Mouse (Mus musculus) small intestine, adult 10 weeks (tissue): ENCODE results near the gene Prss2. TPM values are rescaled to one million over a fixed set of nuclear protein-coding genes. Genes with fewer than 3 reads are reported as not detected.

Experiments
- polyA plus RNA-seq: library from polyadenylated mRNA; stranded (reverse); fragments of 350-450 nt; fragmentation: Illumina TruSeq; extraction: RNeasy Lipid Tissue Mini Kit (QIAGEN cat#74804); gene quantifications from one replicate; pipeline ENCODE4 v1.2.3, GENCODE M21; 2014; ENCODE audit warnings: low replicate concordance

Prss2 gene
- polyA plus RNA-seq = 121 TPM

GRCm38 (mm10) chr6:41521487-41521886, at the start of gene Prss2:
Prss2 (plus strand) TSS chr6:41521787.

Other genes with a start within 250 kb of the Prss2 start
- gene Try4, start 219.5 kb upstream of the Prss2 start, polyA plus RNA-seq = 84.3 TPM
- 21.2 TPM for gene Try5, start 204.9 kb upstream of the Prss2 start, polyA plus RNA-seq
- 1.1 TPM for gene Try10, start 167.7 kb upstream of the Prss2 start, polyA plus RNA-seq
- gene Prss3, start 144.1 kb upstream of the Prss2 start, polyA plus RNA-seq = not detected
- gene Gm5771, start 129.4 kb upstream of the Prss2 start, polyA plus RNA-seq = not detected
- gene Gm10334, start 75.6 kb upstream of the Prss2 start, polyA plus RNA-seq = not detected
- not detected for gene Prss1, start 62.9 kb upstream of the Prss2 start, polyA plus RNA-seq
- not detected for gene Ephb6, start 83.7 kb downstream of the Prss2 start, polyA plus RNA-seq
- gene Trpv6, start 114.6 kb downstream of the Prss2 start, polyA plus RNA-seq = 0.19 TPM
- not detected for gene Trpv5, start 159.0 kb downstream of the Prss2 start, polyA plus RNA-seq
- not detected for gene Llcfc1, start 162.6 kb downstream of the Prss2 start, polyA plus RNA-seq
- not detected for gene Kel, start 182.6 kb downstream of the Prss2 start, polyA plus RNA-seq